Mouse (Mus musculus) large intestine, adult 2 months (tissue): ENCODE data around the gene Prl3d2. TPM values are rescaled to one million over a fixed set of nuclear protein-coding genes. Genes with fewer than 3 reads are reported as not detected.
"Not testable (repeated sequence)": the region's sequence is repeated elsewhere in the genome, so short reads cannot be mapped to it uniquely, and the experiment has no call there.

Source experiments
- DNase-seq: peaks from one replicate; pipeline ENCODE4 v3.0.0-alpha.2; 2012; ENCODE audit warnings: low read depth, low spot score
- WGBS: fragments of 180-500 bp; shearing (Covaris S2); methylation state at CpG from one replicate; pipeline ENCODE4 v1.1.7; 2018; 5-methylcytosine and 5-hydroxymethylcytosine counted together
- polyA plus RNA-seq: library from polyadenylated mRNA; depleted of rRNA; stranded (reverse); fragments of >200 nt; gene quantifications from 2 replicates; pipeline ENCODE4 v1.2.3, GENCODE M21; 2012; rRNA removed

Gene Prl3d2
- not detected in 2 replicates for polyA plus RNA-seq

GRCm38 (mm10) chr13:27121398-27121797 lies at the start of gene Prl3d2:
Gene Prl3d2 (plus strand): TSS chr13:27121698.
- DNase-seq: not testable (repeated sequence)
- 82% methylated on average over 4 of the region's 4 CpGs for WGBS

- not testable (repeated sequence) for DNase-seq
These were observed 27.6 kb upstream of the Prl3d2 start, which contains the start of gene Prl3d1 for GRCm38 (mm10) chr13:27093890-27094289. Gene Prl3d1 (plus strand): TSS chr13:27094190.

GRCm38 (mm10) chr13:27148264-27148663 lies 26.8 kb downstream of the Prl3d2 start:
- DNase-seq: no peak
- WGBS: 51% methylated on average over 1 of the region's 1 CpGs

More at GRCm38 (mm10) chr13:27093890-27094289, 27.6 kb upstream of the Prl3d2 start, which contains the start of gene Prl3d1:
- WGBS: 85% methylated on average over 5 of the region's 5 CpGs

GRCm38 (mm10) chr13:27156490-27156889 lies 35.0 kb downstream of the Prl3d2 start, which contains the start of gene Prl3d3:
Gene Prl3d3 (plus strand): TSS chr13:27156790.
- 91% methylated on average over 3 of the region's 3 CpGs for WGBS
- DNase-seq: not testable (repeated sequence)

Other genes with a start within 250 kb of the Prl3d2 start
- gene Prl, start 64.1 kb upstream of the Prl3d2 start, polyA plus RNA-seq: not detected in 2 replicates
- gene Prl3d1, start 27.5 kb upstream of the Prl3d2 start, polyA plus RNA-seq: not detected in 2 replicates
- gene Prl3d3, start 35.1 kb downstream of the Prl3d2 start, polyA plus RNA-seq: not detected in 2 replicates
- not detected in 2 replicates for gene Prl3c1, start 75.0 kb downstream of the Prl3d2 start, polyA plus RNA-seq
- not detected in 2 replicates for gene Prl3b1, start 120.1 kb downstream of the Prl3d2 start, polyA plus RNA-seq
- gene Prl3a1, start 137.7 kb downstream of the Prl3d2 start, polyA plus RNA-seq: not detected in 2 replicates
- gene Prl6a1, start 190.9 kb downstream of the Prl3d2 start, polyA plus RNA-seq: not detected in 2 replicates
- gene Prl8a2, start 224.0 kb downstream of the Prl3d2 start, polyA plus RNA-seq: not detected in 2 replicates